Mouse (Mus musculus) lung, adult 10 weeks (tissue): Measurements from ENCODE around the gene Ephx1. TPM values are rescaled to one million over a fixed set of nuclear protein-coding genes. Genes with fewer than 3 reads are reported as not detected.

ENCODE experiments used
- polyA plus RNA-seq: library from polyadenylated mRNA; stranded (reverse); fragments of 350-450 nt; fragmentation: Illumina TruSeq; extraction: RNeasy Lipid Tissue Mini Kit (QIAGEN cat#74804); gene quantifications from one replicate; pipeline ENCODE4 v1.2.3, GENCODE M21; 2014; ENCODE audit warnings: low read depth, low replicate concordance; ENCODE audit not compliant: insufficient read depth

Gene Ephx1
- polyA plus RNA-seq: 142 TPM

DNA sequence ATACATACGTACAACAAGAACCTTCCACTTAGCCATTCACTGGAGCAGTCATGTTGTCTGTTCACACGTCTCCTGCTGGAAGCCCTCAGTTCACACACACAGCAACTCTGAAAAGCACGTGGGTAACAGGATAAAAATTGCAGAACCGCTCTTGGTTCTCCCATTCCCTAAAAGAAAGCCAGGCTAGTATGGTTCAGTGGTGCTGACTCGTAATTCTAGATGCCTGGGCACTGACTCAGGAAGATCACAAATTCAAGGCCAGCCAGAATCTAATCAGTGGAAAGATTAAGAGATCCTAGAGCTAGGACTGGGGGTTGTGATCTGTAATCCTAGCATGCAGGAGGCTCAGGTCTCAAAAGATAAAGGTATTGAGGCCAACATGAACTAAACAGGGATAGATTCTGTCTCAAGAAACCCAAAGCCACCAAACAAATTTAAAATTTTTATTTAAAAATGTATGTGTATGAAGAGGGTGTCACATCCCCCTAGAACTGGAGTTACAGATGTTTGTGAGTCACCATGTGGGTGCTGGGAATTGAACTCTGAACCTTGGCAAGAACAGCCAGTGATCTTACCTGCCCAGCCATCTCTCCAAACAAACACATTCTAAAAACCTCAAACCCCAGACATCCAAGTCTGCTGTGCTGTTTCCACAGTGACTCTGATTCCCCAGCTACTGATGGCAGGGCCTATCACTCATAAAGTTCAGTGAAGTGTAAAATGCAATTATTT lies at the start of gene Ephx1:
Gene Ephx1 (minus strand): TSS at position 149 of the 732 bp plus-strand sequence.

DNA sequence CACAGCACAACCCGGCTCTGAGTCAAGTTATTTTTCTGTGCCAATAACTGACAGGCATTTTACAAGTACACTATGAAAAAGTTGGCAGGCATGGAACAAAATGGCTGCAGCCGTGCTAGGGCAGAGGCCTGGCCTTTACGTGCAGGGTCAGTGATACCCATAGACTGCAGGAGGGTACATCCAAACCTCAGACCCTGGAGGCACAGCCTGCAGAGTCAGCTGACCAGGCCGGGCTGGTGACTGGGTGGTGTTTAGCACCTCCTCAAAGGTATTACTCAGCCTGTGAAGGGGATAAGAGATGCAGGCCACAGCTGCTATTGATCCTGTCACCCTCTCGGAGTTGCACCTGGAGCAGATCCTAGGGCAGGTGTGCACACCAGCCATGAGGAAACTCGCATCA lies 30.2 kb upstream of the Ephx1 start, which contains the start of gene 9130409I23Rik:
Gene 9130409I23Rik (plus strand): TSS at position 301 of the 400 bp plus-strand sequence.

GRCm38 (mm10) chr1:180942166-180943031 lies 78.3 kb downstream of the Ephx1 start, which contains the start of gene Tmem63a:
Tmem63a (plus strand) TSS chr1:180942344.

GRCm38 (mm10) chr1:180934467-180935419 lies 86.0 kb downstream of the Ephx1 start, which contains the start of gene Lefty1:
Lefty1 (plus strand) TSS chr1:180935022.

Other genes starting within 250 kb of the Ephx1 start
- gene H3f3a, start 207.0 kb downstream of the Ephx1 start, polyA plus RNA-seq: 964 TPM
- gene Sde2, start 169.8 kb downstream of the Ephx1 start, polyA plus RNA-seq: 8.4 TPM
- not detected for gene Lefty2, start 127.8 kb downstream of the Ephx1 start, polyA plus RNA-seq
- 38.1 TPM for gene Pycr2, start 116.6 kb downstream of the Ephx1 start, polyA plus RNA-seq
- gene Lefty1, start 85.9 kb downstream of the Ephx1 start, polyA plus RNA-seq: 4.6 TPM
- 24.2 TPM for gene Tmem63a, start 78.6 kb downstream of the Ephx1 start, polyA plus RNA-seq
- not detected for gene 9130409I23Rik, start 30.3 kb upstream of the Ephx1 start, polyA plus RNA-seq
- 5.4 TPM for gene Nvl, start 123.3 kb upstream of the Ephx1 start, polyA plus RNA-seq
- gene Cnih4, start 123.8 kb upstream of the Ephx1 start, polyA plus RNA-seq: 52.9 TPM
- 24.2 TPM for gene Wdr26, start 191.1 kb upstream of the Ephx1 start, polyA plus RNA-seq